Mouse (Mus musculus) embryo, embryonic 9.5 days (tissue): ENCODE data around the gene Coq9.

Source experiments
- DNase-seq: peaks from one replicate; pipeline ENCODE4 v3.0.0-alpha.2; 2017; ENCODE audit errors: extremely low spot score

The Coq9 gene

DNA sequence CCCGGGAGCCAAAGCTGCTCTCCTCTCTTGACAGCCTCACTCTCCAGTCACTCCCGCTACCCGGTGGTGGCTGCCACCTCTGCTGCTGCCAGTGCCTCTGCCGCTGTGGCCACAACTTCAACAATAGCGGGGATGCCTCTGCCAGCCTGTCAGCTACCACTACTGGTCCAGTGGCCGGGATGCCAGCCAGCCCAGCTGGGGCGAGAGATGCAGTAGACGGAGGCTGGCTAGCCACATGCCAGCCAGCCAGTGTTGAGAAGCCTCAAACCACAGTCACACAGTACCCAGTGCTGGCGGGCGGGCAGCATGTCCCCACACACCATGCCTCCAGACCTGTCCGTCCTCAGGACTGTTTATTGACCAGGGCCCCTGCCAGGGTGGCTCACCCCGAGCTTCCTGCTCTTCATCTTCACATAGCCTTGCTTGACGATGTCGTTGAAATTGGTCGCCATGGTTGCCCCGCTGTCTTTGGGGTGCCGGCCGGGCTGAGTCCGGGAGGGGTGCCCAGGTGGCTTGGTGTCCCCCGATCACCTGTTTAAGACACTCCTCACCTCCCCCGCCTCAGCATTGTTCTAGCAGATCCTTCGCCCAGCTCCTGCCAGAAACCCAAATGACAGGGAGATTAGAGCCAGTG is 32.5 kb downstream of the Coq9 start:
- DNase-seq, result no peak

DNA sequence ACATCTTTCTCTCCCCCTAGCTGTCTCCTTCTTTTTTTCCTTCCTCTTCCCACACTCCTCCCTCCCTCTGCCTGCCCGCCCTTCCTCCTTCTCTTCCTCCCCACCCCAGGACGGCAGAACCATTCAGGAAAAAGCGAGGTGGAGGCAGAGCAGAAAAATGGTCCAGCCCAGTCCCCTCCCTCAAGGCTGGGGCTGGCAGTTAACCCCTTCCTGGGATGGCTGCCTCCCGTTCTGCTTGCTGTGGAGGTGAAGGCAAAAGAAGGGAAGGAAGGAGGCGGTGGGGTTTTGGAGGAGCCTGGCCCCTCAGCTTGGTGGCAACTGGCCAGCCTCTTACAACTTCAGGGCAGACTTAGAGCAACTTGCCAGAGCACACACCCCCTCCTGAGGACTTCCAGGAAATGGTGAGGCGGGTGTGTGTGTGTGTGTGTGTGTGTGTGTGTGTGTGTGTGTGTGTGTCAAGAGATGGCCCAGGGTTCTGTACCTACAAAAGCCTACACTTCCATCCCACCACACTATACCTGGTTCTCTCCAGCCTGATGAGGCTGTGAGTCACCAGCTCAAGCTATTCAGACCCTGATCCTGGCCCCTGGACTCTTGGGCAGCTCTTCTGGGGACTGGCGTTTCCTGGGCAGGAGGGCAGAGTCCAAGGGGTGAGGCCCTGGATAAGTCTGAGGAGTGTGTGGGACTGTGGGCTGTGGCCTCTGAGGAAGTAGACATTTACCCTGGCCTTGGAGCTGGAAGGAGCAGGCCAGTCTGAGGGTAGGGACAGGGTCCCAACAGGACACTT is 33.2 kb downstream of the Coq9 start:
- peak; percentile 66 for DNase-seq

GRCm38 (mm10) chr8:94872156-94872555 is 34.0 kb downstream of the Coq9 start:
- DNase-seq, result no peak

DNA sequence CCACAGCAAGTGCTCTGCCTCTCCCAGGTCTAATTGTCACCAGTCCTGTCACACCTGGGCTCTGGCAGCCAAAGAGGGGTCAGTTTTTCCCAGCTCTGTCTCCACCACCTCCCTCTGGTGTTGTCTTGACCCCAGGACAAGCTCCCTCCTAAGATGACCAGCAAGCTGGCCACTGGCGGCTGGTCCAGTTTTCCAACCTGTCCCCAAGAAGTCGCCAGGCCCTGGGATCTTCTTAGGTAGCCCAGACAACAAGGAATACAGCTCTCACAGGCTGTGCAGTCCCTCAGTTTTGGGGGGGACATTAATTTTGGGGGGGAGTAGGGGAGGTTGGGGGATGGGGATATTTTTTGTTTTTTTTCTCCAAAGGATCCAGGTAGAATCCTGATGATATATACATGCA is 34.5 kb downstream of the Coq9 start:
- DNase-seq, result no peak

- peak; percentile 62 for DNase-seq
Measured at GRCm38 (mm10) chr8:94874358-94874757, 36.2 kb downstream of the Coq9 start.

DNA sequence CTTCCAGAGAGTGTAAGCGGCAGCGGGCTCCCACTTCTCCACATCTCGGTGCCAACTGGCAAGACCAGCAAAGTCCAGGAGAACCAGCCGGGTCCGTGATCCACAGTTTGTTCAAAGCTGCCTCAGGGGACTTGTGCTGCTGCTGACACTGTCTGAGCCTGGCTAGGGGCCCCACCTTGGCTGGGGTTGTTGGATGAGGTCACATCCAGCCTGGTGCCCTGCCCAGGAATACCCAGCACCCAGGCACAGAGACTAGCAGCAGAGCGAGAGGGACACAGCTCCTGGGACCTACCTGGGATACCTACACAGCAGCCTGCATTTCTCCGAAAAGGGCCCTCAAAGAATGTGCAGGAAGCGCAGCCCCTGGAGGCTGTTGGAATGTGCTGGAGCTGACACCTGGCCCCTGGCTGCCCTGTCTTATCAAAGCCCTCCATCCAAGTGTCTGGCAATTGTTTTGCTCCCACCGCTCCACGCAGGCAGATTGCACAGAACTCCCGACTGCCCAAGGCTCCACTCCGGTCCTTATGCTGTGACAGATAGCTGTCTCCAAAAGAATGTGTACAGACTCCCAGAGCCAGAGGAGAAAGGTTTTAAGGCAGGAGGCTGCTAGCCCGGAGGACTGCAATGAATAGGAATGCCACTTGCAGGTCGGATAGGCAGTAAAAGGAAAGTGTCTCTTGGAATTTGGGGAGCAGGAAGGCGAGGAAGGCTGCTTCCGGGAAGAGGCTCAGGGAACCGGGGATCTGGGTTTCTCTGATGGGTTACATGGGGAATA is 37.2 kb downstream of the Coq9 start:
- no peak for DNase-seq

- DNase-seq, result no peak
Measured at GRCm38 (mm10) chr8:94875871-94876150, 37.7 kb downstream of the Coq9 start.

GRCm38 (mm10) chr8:94876197-94876730 is 38.1 kb downstream of the Coq9 start, which contains the start of gene Dok4:
Gene Dok4 (minus strand): TSS chr8:94876330.
- DNase-seq, result peak; percentile 96

GRCm38 (mm10) chr8:94876820-94877219 is 38.7 kb downstream of the Coq9 start:
- DNase-seq, result no peak

- DNase-seq, result no peak
Measured at GRCm38 (mm10) chr8:94880742-94881141, 42.6 kb downstream of the Coq9 start.

DNA sequence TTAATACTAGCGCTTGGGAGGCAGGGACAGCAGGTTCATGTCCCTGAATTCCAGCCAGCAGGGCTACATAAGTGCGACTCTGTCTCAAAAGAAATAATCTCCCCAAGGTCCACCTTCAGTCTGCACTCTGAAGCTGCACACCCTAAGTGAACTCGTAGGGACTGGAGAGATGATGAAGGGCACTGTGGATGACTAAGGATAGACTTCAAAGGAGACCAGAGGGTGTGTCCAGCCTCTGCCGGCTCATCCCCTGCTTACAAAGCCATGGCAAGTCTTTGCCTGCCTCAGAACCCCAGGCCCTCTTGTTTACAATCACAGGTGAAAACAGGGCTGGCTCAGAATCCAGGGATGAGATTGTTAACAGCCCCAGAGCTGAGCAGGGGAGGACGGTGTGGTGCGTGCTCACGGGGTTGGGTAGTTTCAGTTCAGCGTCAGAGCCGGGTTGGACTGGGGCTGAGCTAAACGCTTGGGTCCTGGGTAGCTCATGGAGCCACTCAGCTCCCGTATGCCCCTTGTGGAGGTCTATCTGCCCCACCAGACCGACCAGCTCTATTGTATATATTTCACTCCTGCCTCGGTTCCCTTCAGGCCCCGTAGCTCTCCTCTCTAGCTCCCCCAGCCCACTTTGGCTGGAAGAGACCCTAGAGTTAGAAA is 50.4 kb downstream of the Coq9 start:
- no peak for DNase-seq

DNA sequence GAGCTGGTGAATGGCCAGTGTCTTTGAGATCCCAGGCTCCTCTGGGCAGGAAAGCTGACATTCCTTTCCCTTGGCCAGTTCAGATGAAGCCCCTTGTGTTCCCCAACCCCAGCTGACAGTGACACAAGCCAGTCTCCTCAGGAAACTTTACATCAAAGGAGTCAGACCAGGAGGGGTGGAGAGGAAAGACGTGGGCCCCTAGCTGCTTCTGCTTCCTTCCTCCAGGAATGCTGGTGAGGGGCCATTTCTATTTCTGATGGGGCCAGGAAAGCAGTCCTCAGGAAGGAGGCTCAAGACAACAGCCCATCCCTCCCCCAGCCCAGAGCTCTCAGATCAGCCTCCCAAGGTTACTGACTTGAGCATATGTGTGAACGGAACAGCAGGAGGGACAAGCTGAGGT is 54.8 kb downstream of the Coq9 start:
- DNase-seq, result no peak

DNA sequence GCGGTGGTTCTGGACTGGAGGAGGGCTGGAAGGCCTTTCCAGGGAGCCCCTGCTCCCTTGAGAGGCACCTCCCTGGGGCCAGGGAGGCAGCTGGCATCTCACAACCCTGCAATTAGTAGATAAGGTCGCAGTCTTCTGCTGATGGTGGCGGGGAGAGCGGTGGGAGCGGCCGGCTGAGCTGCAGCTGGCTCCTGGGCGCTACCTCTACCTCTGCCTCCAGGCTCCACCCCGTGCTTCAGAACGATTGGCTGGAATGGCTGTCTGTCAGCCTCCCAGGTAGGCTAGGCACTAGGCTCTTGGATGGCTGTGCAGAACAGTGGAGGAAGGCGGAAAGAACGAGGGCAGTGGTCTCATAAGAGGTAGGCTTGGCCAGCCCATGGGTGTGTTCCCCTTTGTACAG is 61.1 kb downstream of the Coq9 start:
- peak; percentile 53 for DNase-seq

DNA sequence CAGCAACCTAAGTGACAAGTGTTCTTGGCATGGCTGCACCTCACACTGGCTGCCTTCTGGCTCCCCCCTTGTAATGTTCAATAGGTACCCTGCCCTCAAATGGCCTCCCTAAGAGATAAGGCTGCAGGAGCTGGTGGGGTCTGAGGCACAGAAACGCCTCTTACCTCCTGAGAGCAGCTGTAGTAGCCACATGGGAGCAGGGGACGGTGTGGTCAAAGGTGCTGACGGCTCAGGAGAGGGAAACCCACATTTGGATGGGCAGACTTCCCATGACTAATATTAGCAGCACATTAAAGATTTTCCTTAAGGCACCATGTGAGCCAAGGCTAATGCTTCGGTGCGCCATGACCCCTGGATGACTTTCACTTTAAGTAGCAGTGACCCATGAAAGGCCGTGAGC is 62.5 kb downstream of the Coq9 start:
- no peak for DNase-seq

- peak; percentile 70 for DNase-seq
Measured at GRCm38 (mm10) chr8:94901031-94901430, 62.9 kb downstream of the Coq9 start.

GRCm38 (mm10) chr8:94903709-94904108 is 65.6 kb downstream of the Coq9 start:
- no peak for DNase-seq
